Mouse (Mus musculus) midbrain, embryonic 13.5 days (tissue): Measurements from ENCODE around the gene Pcsk5. TPM values are rescaled to one million over a fixed set of nuclear protein-coding genes. Genes with fewer than 3 reads are reported as not detected.

ENCODE experiments used
- ATAC-seq: fragments of 200-750 bp; cut with Nextera tagmentation; 2 replicates; pipeline ENCODE4 v1.8.0; 2017; ENCODE audit warnings: mild to moderate bottlenecking, moderate TSS enrichment, moderate library complexity
- H3K27ac ChIP-seq: fragments of 300-500 bp; sonication (generic); 2 replicates; pipeline ENCODE4 v1.5.1; 2015; ENCODE audit warnings: inconsistent platforms, mild to moderate bottlenecking, moderate library complexity
- H3K27me3 ChIP-seq: fragments of 300-500 bp; sonication (generic); 2 replicates; pipeline ENCODE4 v1.6.1; 2015; ENCODE audit warnings: mild to moderate bottlenecking, inconsistent platforms
- H3K36me3 ChIP-seq: fragments of 300-500 bp; sonication (generic); 2 replicates; pipeline ENCODE4 v1.6.1; 2015; ENCODE audit warnings: mild to moderate bottlenecking, inconsistent platforms
- H3K4me1 ChIP-seq: fragments of 300-500 bp; sonication (generic); replicated peaks from 2 replicates; pipeline ENCODE4 v1.6.1; 2015; ENCODE audit warnings: inconsistent platforms
- H3K4me2 ChIP-seq: fragments of 300-500 bp; sonication (generic); replicated peaks from 2 replicates; pipeline ENCODE4 v1.6.1; 2015; ENCODE audit warnings: moderate library complexity, mild to moderate bottlenecking, inconsistent platforms
- H3K4me3 ChIP-seq: fragments of 300-500 bp; sonication (generic); replicated peaks from 2 replicates; pipeline ENCODE4 v1.5.1; 2015; ENCODE audit warnings: mild to moderate bottlenecking, inconsistent platforms
- H3K9ac ChIP-seq: fragments of 300-500 bp; sonication (generic); replicated peaks from 2 replicates; pipeline ENCODE4 v1.6.1; 2015; ENCODE audit warnings: mild to moderate bottlenecking, inconsistent platforms
- H3K9me3 ChIP-seq: fragments of 300-500 bp; sonication (generic); 2 replicates; pipeline ENCODE4 v1.6.1; 2016; ENCODE audit warnings: mild to moderate bottlenecking, inconsistent platforms
- WGBS: fragments of 180-500 bp; shearing (Covaris S2); methylation state at CpG from one replicate; pipeline ENCODE4 v1.1.7; 2015; 5-methylcytosine and 5-hydroxymethylcytosine counted together
- polyA plus RNA-seq: library from polyadenylated mRNA; unstranded; fragments of >200 nt; fragmentation: Nextera tagmentation; extraction: Ambion mirVana; gene quantifications from 2 replicates; pipeline ENCODE4 v1.2.1, GENCODE M21; 2015

Pcsk5 gene
- polyA plus RNA-seq, 1 experiment from 2014 or later, result 7.1 TPM

GRCm38 (mm10) chr19:17769610-17770399 lies 67.6 kb downstream of the Pcsk5 start:
- 87% methylated on average over 5 of the region's 5 CpGs for WGBS
- no peak overlapping the region for H3K4me3 ChIP-seq
- no peaks in the 10 kb centered on the region for H3K36me3 ChIP-seq
- no peak overlapping the region for H3K4me2 ChIP-seq
- ATAC-seq, result no peak
- no peak overlapping the region for H3K27ac ChIP-seq
- no peaks in the 10 kb centered on the region for H3K9me3 ChIP-seq
- H3K27me3 ChIP-seq, result no peaks in the 10 kb centered on the region
- H3K4me1 ChIP-seq, result no peaks in the 10 kb centered on the region
- no peak overlapping the region for H3K9ac ChIP-seq

- Histone ChIP-seq H3K4me2 (no peak overlapping the region), H3K36me3 (no peaks in the 10 kb centered on the region), H3K9ac (no peak overlapping the region), H3K27ac (no peak overlapping the region), H3K9me3 (no peaks in the 10 kb centered on the region), H3K27me3 (no peaks in the 10 kb centered on the region), H3K4me3 (no peak overlapping the region), H3K4me1 (peaks cover 5% of the 10 kb centered on the region; the same call in 1 of the 2 replicates)
- 86% methylated on average over 2 of the region's 2 CpGs for WGBS
- ATAC-seq, result no peak
Observed at GRCm38 (mm10) chr19:17765001-17765400, 72.4 kb downstream of the Pcsk5 start.

GRCm38 (mm10) chr19:17762740-17763139 lies 74.7 kb downstream of the Pcsk5 start:
- no peak for ATAC-seq
- no peak overlapping the region for H3K4me2 ChIP-seq
- no peak overlapping the region for H3K4me3 ChIP-seq
- no peak overlapping the region for H3K9ac ChIP-seq
- no peak overlapping the region for H3K27ac ChIP-seq
- H3K4me1 ChIP-seq, result peaks cover 5% of the 10 kb centered on the region; the same call in 1 of the 2 replicates
- no peaks in the 10 kb centered on the region for H3K27me3 ChIP-seq
- no peaks in the 10 kb centered on the region for H3K9me3 ChIP-seq
- H3K36me3 ChIP-seq, result no peaks in the 10 kb centered on the region

- no peak for ATAC-seq
- Histone ChIP-seq H3K9ac (no peak overlapping the region), H3K4me3 (no peak overlapping the region), H3K36me3 (no peaks in the 10 kb centered on the region), H3K9me3 (no peaks in the 10 kb centered on the region), H3K27ac (no peak overlapping the region), H3K4me2 (no peak overlapping the region), H3K4me1 (peaks cover 5% of the 10 kb centered on the region; the same call in 1 of the 2 replicates), H3K27me3 (no peaks in the 10 kb centered on the region)
- WGBS, result 74% methylated on average over 5 of the region's 5 CpGs
Observed at GRCm38 (mm10) chr19:17761678-17762077, 75.8 kb downstream of the Pcsk5 start.

- ATAC-seq, result no peak
- no peak overlapping the region for H3K27ac ChIP-seq
- no peaks in the 10 kb centered on the region for H3K9me3 ChIP-seq
- no peak overlapping the region for H3K9ac ChIP-seq
- H3K4me1 ChIP-seq, result no peaks in the 10 kb centered on the region
- H3K27me3 ChIP-seq, result no peaks in the 10 kb centered on the region
- no peak overlapping the region for H3K4me3 ChIP-seq
- H3K4me2 ChIP-seq, result no peak overlapping the region
- H3K36me3 ChIP-seq, result no peaks in the 10 kb centered on the region
- 75% methylated on average over 3 of the region's 3 CpGs for WGBS
Observed at GRCm38 (mm10) chr19:17752841-17753240, 84.6 kb downstream of the Pcsk5 start.

- 90% methylated on average over 3 of the region's 3 CpGs for WGBS
- no peaks in the 10 kb centered on the region for H3K4me1 ChIP-seq
- H3K9ac ChIP-seq, result no peak overlapping the region
- no peak overlapping the region for H3K4me2 ChIP-seq
- no peaks in the 10 kb centered on the region for H3K36me3 ChIP-seq
- no peak for ATAC-seq
- H3K27ac ChIP-seq, result no peak overlapping the region
- no peaks in the 10 kb centered on the region for H3K9me3 ChIP-seq
- H3K27me3 ChIP-seq, result no peaks in the 10 kb centered on the region
- H3K4me3 ChIP-seq, result no peak overlapping the region
Observed at GRCm38 (mm10) chr19:17748331-17748730, 89.1 kb downstream of the Pcsk5 start.

GRCm38 (mm10) chr19:17745380-17745779 lies 92.1 kb downstream of the Pcsk5 start:
- ATAC-seq, result no peak
- 93% methylated on average over 2 of the region's 2 CpGs for WGBS
- H3K9me3 ChIP-seq, result no peaks in the 10 kb centered on the region
- H3K4me2 ChIP-seq, result no peak overlapping the region
- H3K36me3 ChIP-seq, result no peaks in the 10 kb centered on the region
- H3K4me3 ChIP-seq, result no peak overlapping the region
- H3K9ac ChIP-seq, result no peak overlapping the region
- H3K27ac ChIP-seq, result no peak overlapping the region
- H3K4me1 ChIP-seq, result no peaks in the 10 kb centered on the region
- no peaks in the 10 kb centered on the region for H3K27me3 ChIP-seq

GRCm38 (mm10) chr19:17744474-17745069 lies 92.9 kb downstream of the Pcsk5 start:
- Histone ChIP-seq H3K9ac (no peak overlapping the region), H3K4me3 (no peak overlapping the region), H3K9me3 (no peaks in the 10 kb centered on the region), H3K36me3 (no peaks in the 10 kb centered on the region), H3K27me3 (no peaks in the 10 kb centered on the region), H3K4me2 (no peak overlapping the region), H3K27ac (no peak overlapping the region), H3K4me1 (no peaks in the 10 kb centered on the region)
- WGBS, result 87% methylated on average over 8 of the region's 8 CpGs
- ATAC-seq, result no peak

- no peak overlapping the region for H3K9ac ChIP-seq
- H3K36me3 ChIP-seq, result no peaks in the 10 kb centered on the region
- H3K4me3 ChIP-seq, result no peak overlapping the region
- H3K27me3 ChIP-seq, result no peaks in the 10 kb centered on the region
- no peaks in the 10 kb centered on the region for H3K4me1 ChIP-seq
- H3K9me3 ChIP-seq, result no peaks in the 10 kb centered on the region
- ATAC-seq, result no peak
- H3K4me2 ChIP-seq, result no peak overlapping the region
- no peak overlapping the region for H3K27ac ChIP-seq
- 56% methylated on average over 1 of the region's 1 CpGs for WGBS
Observed at GRCm38 (mm10) chr19:17741465-17741864, 96.0 kb downstream of the Pcsk5 start.

GRCm38 (mm10) chr19:17732676-17733277 lies 104.7 kb downstream of the Pcsk5 start:
- no peaks in the 10 kb centered on the region for H3K36me3 ChIP-seq
- no peak overlapping the region for H3K4me3 ChIP-seq
- no peaks in the 10 kb centered on the region for H3K27me3 ChIP-seq
- H3K27ac ChIP-seq, result no peak overlapping the region
- no peaks in the 10 kb centered on the region for H3K9me3 ChIP-seq
- H3K9ac ChIP-seq, result no peak overlapping the region
- H3K4me1 ChIP-seq, result no peaks in the 10 kb centered on the region
- H3K4me2 ChIP-seq, result no peak overlapping the region
- ATAC-seq, result no peak

- no peak for ATAC-seq
- WGBS, result 90% methylated on average over 10 of the region's 10 CpGs
- no peaks in the 10 kb centered on the region for H3K36me3 ChIP-seq
- no peaks in the 10 kb centered on the region for H3K9me3 ChIP-seq
- no peak overlapping the region for H3K4me2 ChIP-seq
- H3K27me3 ChIP-seq, result no peaks in the 10 kb centered on the region
- no peak overlapping the region for H3K4me3 ChIP-seq
- no peak overlapping the region for H3K27ac ChIP-seq
- H3K9ac ChIP-seq, result no peak overlapping the region
- H3K4me1 ChIP-seq, result no peaks in the 10 kb centered on the region
Observed at GRCm38 (mm10) chr19:17717066-17717465, 120.4 kb downstream of the Pcsk5 start.

GRCm38 (mm10) chr19:17715281-17715955 lies 122.0 kb downstream of the Pcsk5 start:
- Histone ChIP-seq H3K4me1 (no peaks in the 10 kb centered on the region), H3K36me3 (no peaks in the 10 kb centered on the region), H3K4me2 (no peak overlapping the region), H3K4me3 (no peak overlapping the region), H3K9me3 (no peaks in the 10 kb centered on the region), H3K9ac (no peak overlapping the region), H3K27ac (no peak overlapping the region), H3K27me3 (no peaks in the 10 kb centered on the region)
- ATAC-seq, result no peak
- 78% methylated on average over 9 of the region's 9 CpGs for WGBS
